Mouse (Mus musculus): ENCODE results near the gene Dok3. TPM values are rescaled to one million over a fixed set of nuclear protein-coding genes. Genes with fewer than 3 reads are reported as not detected.
A peak's percentile ranks its signal among the peaks of the same experiment; 100 is the strongest.

The Dok3 gene
- polyA plus RNA-seq, 1 experiment = 191 TPM

- 80% methylated on average over 8 of the region's 8 CpGs for WGBS
- Histone ChIP-seq H3K4me1 (ENCODE audit: control insufficient read depth, insufficient read depth, low read length) (peaks cover 5% of the 10 kb centered on the region; the same call in 1 of the 2 replicates), H3K4me3 (replicated peaks; ENCODE audit: control insufficient read depth, low read depth, low read length) (no peak overlapping the region), H3K27ac (ENCODE audit: control insufficient read depth, insufficient read depth, low read depth, low read length, poor library complexity) (no peak overlapping the region)
- TF ChIP-seq POLR2A (IDR thresholded peaks at IDR 0.05; ENCODE audit: borderline replicate concordance, control insufficient read depth, low read depth, low read length) (no peak), CTCF (IDR thresholded peaks at IDR 0.05; ENCODE audit: control insufficient read depth, insufficient read depth, low read length) (no peak)
Measured at GRCm38 (mm10) chr13:55522730-55523129, 6.4 kb downstream of the Dok3 start.

- WGBS = 9% methylated on average over 4 of the region's 4 CpGs
- Histone ChIP-seq H3K4me1 (ENCODE audit: control insufficient read depth, insufficient read depth, low read length) (no peaks in the 10 kb centered on the region), H3K4me3 (replicated peaks; ENCODE audit: control insufficient read depth, low read depth, low read length) (no peak overlapping the region), H3K27ac (ENCODE audit: control insufficient read depth, insufficient read depth, low read depth, low read length, poor library complexity) (no peak overlapping the region)
- TF ChIP-seq POLR2A (IDR thresholded peaks at IDR 0.05; ENCODE audit: borderline replicate concordance, control insufficient read depth, low read depth, low read length) (no peak), CTCF (IDR thresholded peaks at IDR 0.05; ENCODE audit: control insufficient read depth, insufficient read depth, low read length) (no peak)
Measured at GRCm38 (mm10) chr13:55519606-55520005, 9.5 kb downstream of the Dok3 start.

- Histone ChIP-seq H3K4me3 (replicated peaks; ENCODE audit: control insufficient read depth, low read depth, low read length) (no peak overlapping the region), H3K4me1 (ENCODE audit: control insufficient read depth, insufficient read depth, low read length) (no peaks in the 10 kb centered on the region; the same call in 1 of the 2 replicates), H3K27ac (ENCODE audit: control insufficient read depth, insufficient read depth, low read depth, low read length, poor library complexity) (no peak overlapping the region)
- 2% methylated on average over 5 of the region's 5 CpGs for WGBS
- TF ChIP-seq POLR2A (IDR thresholded peaks at IDR 0.05; ENCODE audit: borderline replicate concordance, control insufficient read depth, low read depth, low read length) (no peak), CTCF (IDR thresholded peaks at IDR 0.05; ENCODE audit: control insufficient read depth, insufficient read depth, low read length) (peak; percentile 96)
Measured at GRCm38 (mm10) chr13:55516955-55517354, 12.1 kb downstream of the Dok3 start.

- H3K4me3 ChIP-seq (replicated peaks; ENCODE audit: control insufficient read depth, low read depth, low read length) = no peak overlapping the region
- 31% methylated on average over 9 of the region's 9 CpGs for WGBS
- peaks cover 6% of the 10 kb centered on the region for H3K4me1 ChIP-seq (ENCODE audit: control insufficient read depth, insufficient read depth, low read length)
- TF ChIP-seq CTCF (IDR thresholded peaks at IDR 0.05; ENCODE audit: control insufficient read depth, insufficient read depth, low read length) = no peak
- no peak for TF ChIP-seq POLR2A (IDR thresholded peaks at IDR 0.05; ENCODE audit: borderline replicate concordance, control insufficient read depth, low read depth, low read length)
- H3K27ac ChIP-seq (ENCODE audit: control insufficient read depth, insufficient read depth, low read depth, low read length, poor library complexity) = no peak overlapping the region
Measured at GRCm38 (mm10) chr13:55513828-55514227, 15.3 kb downstream of the Dok3 start.

GRCm38 (mm10) chr13:55513111-55513748 lies 15.9 kb downstream of the Dok3 start, which contains the start of gene Pdlim7:
Gene Pdlim7, minus strand, starts transcription at chr13:55513676.
- Histone ChIP-seq H3K4me1 (ENCODE audit: control insufficient read depth, insufficient read depth, low read length) (peaks cover 6% of the 10 kb centered on the region), H3K27ac (ENCODE audit: control insufficient read depth, insufficient read depth, low read depth, low read length, poor library complexity) (peak within 1 kb of the TSS; percentile 72), H3K4me3 (replicated peaks; ENCODE audit: control insufficient read depth, low read depth, low read length) (peak within 1 kb of the TSS; percentile 86)
- TF ChIP-seq CTCF (IDR thresholded peaks at IDR 0.05; ENCODE audit: control insufficient read depth, insufficient read depth, low read length) = peak; percentile 85
- TF ChIP-seq POLR2A (IDR thresholded peaks at IDR 0.05; ENCODE audit: borderline replicate concordance, control insufficient read depth, low read depth, low read length) = peak; percentile 92; the same call in 1 of the 2 replicates
- under 1% methylated on average over 55 of the region's 55 CpGs for WGBS

GRCm38 (mm10) chr13:55512379-55513031 lies 16.6 kb downstream of the Dok3 start:
- WGBS = 6% methylated on average over 25 of the region's 25 CpGs
- peaks cover 6% of the 10 kb centered on the region for H3K4me1 ChIP-seq (ENCODE audit: control insufficient read depth, insufficient read depth, low read length)
- no peak overlapping the region; the same call in none of the 2 replicates for H3K27ac ChIP-seq (ENCODE audit: control insufficient read depth, insufficient read depth, low read depth, low read length, poor library complexity)
- peak overlapping the region; percentile 86 for H3K4me3 ChIP-seq (replicated peaks; ENCODE audit: control insufficient read depth, low read depth, low read length)
- no peak for TF ChIP-seq POLR2A (IDR thresholded peaks at IDR 0.05; ENCODE audit: borderline replicate concordance, control insufficient read depth, low read depth, low read length)
- TF ChIP-seq CTCF (IDR thresholded peaks at IDR 0.05; ENCODE audit: control insufficient read depth, insufficient read depth, low read length) = no peak

- no peak for TF ChIP-seq CTCF (IDR thresholded peaks at IDR 0.05; ENCODE audit: control insufficient read depth, insufficient read depth, low read length)
- TF ChIP-seq POLR2A (IDR thresholded peaks at IDR 0.05; ENCODE audit: borderline replicate concordance, control insufficient read depth, low read depth, low read length) = no peak
- peak overlapping the region; percentile 38 for H3K4me3 ChIP-seq (replicated peaks; ENCODE audit: control insufficient read depth, low read depth, low read length)
- H3K27ac ChIP-seq (ENCODE audit: control insufficient read depth, insufficient read depth, low read depth, low read length, poor library complexity) = peak overlapping the region; percentile 78
- WGBS = 61% methylated on average over 5 of the region's 5 CpGs
- H3K4me1 ChIP-seq (ENCODE audit: control insufficient read depth, insufficient read depth, low read length) = peaks cover 6% of the 10 kb centered on the region
Measured at GRCm38 (mm10) chr13:55511492-55511861, 17.6 kb downstream of the Dok3 start.

- H3K27ac ChIP-seq (ENCODE audit: control insufficient read depth, insufficient read depth, low read depth, low read length, poor library complexity) = peak overlapping the region; percentile 78
- 26% methylated on average over 6 of the region's 6 CpGs for WGBS
- TF ChIP-seq POLR2A (IDR thresholded peaks at IDR 0.05; ENCODE audit: borderline replicate concordance, control insufficient read depth, low read depth, low read length) (no peak; the same call in 1 of the 2 replicates), CTCF (IDR thresholded peaks at IDR 0.05; ENCODE audit: control insufficient read depth, insufficient read depth, low read length) (peak; percentile 18; the same call in 1 of the 2 replicates)
- peak overlapping the region; percentile 16 for H3K4me3 ChIP-seq (replicated peaks; ENCODE audit: control insufficient read depth, low read depth, low read length)
- H3K4me1 ChIP-seq (ENCODE audit: control insufficient read depth, insufficient read depth, low read length) = peaks cover 6% of the 10 kb centered on the region
Measured at GRCm38 (mm10) chr13:55510668-55511491, 18.2 kb downstream of the Dok3 start.

Measured in bone marrow, adult 2 months (tissue).